Mouse (Mus musculus) liver, embryonic 16.5 days (tissue): Measurements from ENCODE around the gene Dtx2. TPM values are rescaled to one million over a fixed set of nuclear protein-coding genes. Genes with fewer than 3 reads are reported as not detected.

Experiments
- ATAC-seq: fragments of 200-750 bp; cut with Nextera tagmentation; 2 replicates; pipeline ENCODE4 v1.8.0; 2017; ENCODE audit warnings: low read depth, mild to moderate bottlenecking, moderate number of reproducible peaks, moderate library complexity
- H3K27ac ChIP-seq: fragments of 300-500 bp; sonication (generic); 2 replicates; pipeline ENCODE4 v1.5.1; 2014; ENCODE audit warnings: mild to moderate bottlenecking, low read length
- H3K27me3 ChIP-seq: fragments of 300-500 bp; sonication (generic); 2 replicates; pipeline ENCODE4 v1.6.1; 2014; ENCODE audit warnings: low read depth, low read length, mixed read lengths; ENCODE audit not compliant: control insufficient read depth, insufficient read depth
- H3K36me3 ChIP-seq: fragments of 300-500 bp; sonication (generic); 2 replicates; pipeline ENCODE4 v1.6.1; 2014; ENCODE audit warnings: mild to moderate bottlenecking; ENCODE audit not compliant: control insufficient read depth, insufficient read depth
- H3K4me1 ChIP-seq: fragments of 300-500 bp; sonication (generic); 2 replicates; pipeline ENCODE4 v1.6.1; 2014; ENCODE audit warnings: low read depth, low read length, mixed read lengths; ENCODE audit not compliant: control insufficient read depth
- H3K4me2 ChIP-seq: fragments of 300-500 bp; sonication (generic); 2 replicates; pipeline ENCODE4 v1.6.1; 2014; ENCODE audit warnings: low read depth, low read length, mixed read lengths
- H3K4me3 ChIP-seq: fragments of 300-500 bp; sonication (generic); 2 replicates; pipeline ENCODE4 v1.5.1; 2014; ENCODE audit warnings: low read depth, mild to moderate bottlenecking, low read length
- H3K9ac ChIP-seq: fragments of 300-500 bp; sonication (generic); 2 replicates; pipeline ENCODE4 v1.6.1; 2014; ENCODE audit warnings: low read depth, low read length
- H3K9me3 ChIP-seq: fragments of 300-500 bp; sonication (generic); replicated peaks from 2 replicates; pipeline ENCODE4 v1.6.1; 2016; ENCODE audit warnings: low read length; ENCODE audit not compliant: control insufficient read depth
- WGBS: fragments of 180-500 bp; shearing (Covaris S2); extraction: QIAGEN DNeasy Blood & Tissue Kit; methylation state at CpG from one replicate; pipeline ENCODE4 v1.1.7; 2014; ENCODE audit not compliant: insufficient replicate concordance; 5-methylcytosine and 5-hydroxymethylcytosine counted together
- polyA plus RNA-seq: library from polyadenylated mRNA; unstranded; fragments of >200 nt; fragmentation: Nextera tagmentation; extraction: Ambion mirVana; gene quantifications from 2 replicates; pipeline ENCODE4 v1.2.1, GENCODE M21; 2015

The Dtx2 gene
- polyA plus RNA-seq, 1 experiment from 2014 or later: 6.5 TPM

- H3K4me2 ChIP-seq: no peak overlapping the region
- ATAC-seq: no peak
- no peaks in the 10 kb centered on the region for H3K9me3 ChIP-seq
- WGBS: 72% methylated on average over 9 of the region's 9 CpGs
- H3K9ac ChIP-seq: no peak overlapping the region
- no peaks in the 10 kb centered on the region for H3K4me1 ChIP-seq
- H3K36me3 ChIP-seq: no peaks in the 10 kb centered on the region
- H3K27ac ChIP-seq: no peak overlapping the region
- H3K27me3 ChIP-seq: no peaks in the 10 kb centered on the region
- no peak overlapping the region for H3K4me3 ChIP-seq
These were observed 32.3 kb downstream of the Dtx2 start for GRCm38 (mm10) chr5:136026859-136027258.

- Histone ChIP-seq H3K27ac (no peak overlapping the region), H3K27me3 (no peaks in the 10 kb centered on the region), H3K4me2 (no peak overlapping the region), H3K9me3 (no peaks in the 10 kb centered on the region), H3K9ac (no peak overlapping the region), H3K4me3 (no peak overlapping the region), H3K36me3 (no peaks in the 10 kb centered on the region), H3K4me1 (no peaks in the 10 kb centered on the region)
- no peak for ATAC-seq
- WGBS: 80% methylated on average over 11 of the region's 11 CpGs
These were observed 33.2 kb downstream of the Dtx2 start for GRCm38 (mm10) chr5:136027612-136028311.

GRCm38 (mm10) chr5:136034868-136035267 lies 40.3 kb downstream of the Dtx2 start:
- no peaks in the 10 kb centered on the region; the same call in 1 of the 2 replicates for H3K4me1 ChIP-seq
- no peaks in the 10 kb centered on the region for H3K27me3 ChIP-seq
- H3K4me2 ChIP-seq: no peak overlapping the region
- H3K9ac ChIP-seq: no peak overlapping the region
- H3K4me3 ChIP-seq: no peak overlapping the region
- 56% methylated on average over 4 of the region's 4 CpGs for WGBS
- no peaks in the 10 kb centered on the region for H3K9me3 ChIP-seq
- no peaks in the 10 kb centered on the region for H3K36me3 ChIP-seq
- H3K27ac ChIP-seq: no peak overlapping the region
- no peak for ATAC-seq

GRCm38 (mm10) chr5:136035285-136035684 lies 40.7 kb downstream of the Dtx2 start:
- Histone ChIP-seq H3K36me3 (no peaks in the 10 kb centered on the region), H3K4me2 (no peak overlapping the region), H3K4me3 (no peak overlapping the region), H3K9ac (no peak overlapping the region), H3K9me3 (no peaks in the 10 kb centered on the region), H3K27me3 (no peaks in the 10 kb centered on the region), H3K27ac (no peak overlapping the region), H3K4me1 (no peaks in the 10 kb centered on the region; the same call in none of the 2 replicates)
- ATAC-seq: no peak
- WGBS: 37% methylated on average over 1 of the region's 1 CpGs

- H3K4me2 ChIP-seq: no peak overlapping the region
- WGBS: 56% methylated on average over 1 of the region's 1 CpGs
- no peak for ATAC-seq
- no peak overlapping the region for H3K27ac ChIP-seq
- H3K9ac ChIP-seq: no peak overlapping the region
- no peaks in the 10 kb centered on the region for H3K36me3 ChIP-seq
- H3K4me3 ChIP-seq: no peak overlapping the region
- no peaks in the 10 kb centered on the region; the same call in none of the 2 replicates for H3K4me1 ChIP-seq
- no peaks in the 10 kb centered on the region for H3K27me3 ChIP-seq
- H3K9me3 ChIP-seq: no peaks in the 10 kb centered on the region
These were observed 42.1 kb downstream of the Dtx2 start for GRCm38 (mm10) chr5:136036667-136037066.

- H3K9ac ChIP-seq: no peak within 1 kb of the TSS
- H3K4me1 ChIP-seq: no peaks in the 10 kb centered on the region; the same call in none of the 2 replicates
- 40% methylated on average over 17 of the region's 17 CpGs for WGBS
- no peak within 1 kb of the TSS for H3K4me3 ChIP-seq
- H3K36me3 ChIP-seq: no peaks in the 10 kb centered on the region
- ATAC-seq: peak; percentile 48
- no peak within 1 kb of the TSS for H3K4me2 ChIP-seq
- no peaks in the 10 kb centered on the region for H3K9me3 ChIP-seq
- no peaks in the 10 kb centered on the region for H3K27me3 ChIP-seq
- H3K27ac ChIP-seq: no peak within 1 kb of the TSS
These were observed 43.9 kb downstream of the Dtx2 start, which contains the start of gene Upk3b for GRCm38 (mm10) chr5:136038258-136039214. Gene Upk3b, plus strand, starts transcription at chr5:136038496.

GRCm38 (mm10) chr5:136040210-136040609 lies 45.6 kb downstream of the Dtx2 start:
- no peaks in the 10 kb centered on the region for H3K9me3 ChIP-seq
- no peaks in the 10 kb centered on the region for H3K36me3 ChIP-seq
- 20% methylated on average over 5 of the region's 5 CpGs for WGBS
- no peak overlapping the region for H3K4me2 ChIP-seq
- no peaks in the 10 kb centered on the region; the same call in none of the 2 replicates for H3K4me1 ChIP-seq
- H3K4me3 ChIP-seq: no peak overlapping the region
- H3K27me3 ChIP-seq: no peaks in the 10 kb centered on the region
- no peak overlapping the region for H3K27ac ChIP-seq
- H3K9ac ChIP-seq: no peak overlapping the region
- no peak; the same call in 1 of the 2 replicates for ATAC-seq

GRCm38 (mm10) chr5:136041260-136041659 lies 46.7 kb downstream of the Dtx2 start:
- 40% methylated on average over 2 of the region's 2 CpGs for WGBS
- H3K9ac ChIP-seq: no peak overlapping the region
- H3K4me3 ChIP-seq: no peak overlapping the region
- no peak overlapping the region for H3K27ac ChIP-seq
- no peak overlapping the region for H3K4me2 ChIP-seq
- H3K9me3 ChIP-seq: no peaks in the 10 kb centered on the region
- no peaks in the 10 kb centered on the region for H3K27me3 ChIP-seq
- no peaks in the 10 kb centered on the region for H3K36me3 ChIP-seq
- no peaks in the 10 kb centered on the region; the same call in none of the 2 replicates for H3K4me1 ChIP-seq
- no peak for ATAC-seq
